Mouse (Mus musculus): ENCODE measurements around the gene Epx. TPM values are rescaled to one million over a fixed set of nuclear protein-coding genes. Genes with fewer than 3 reads are reported as not detected.

Gene Epx
- 0.47 and 1.4 TPM in 2 replicates for polyA plus RNA-seq (2015; fragmentation: Nextera tagmentation; extraction: Ambion mirVana)

DNA sequence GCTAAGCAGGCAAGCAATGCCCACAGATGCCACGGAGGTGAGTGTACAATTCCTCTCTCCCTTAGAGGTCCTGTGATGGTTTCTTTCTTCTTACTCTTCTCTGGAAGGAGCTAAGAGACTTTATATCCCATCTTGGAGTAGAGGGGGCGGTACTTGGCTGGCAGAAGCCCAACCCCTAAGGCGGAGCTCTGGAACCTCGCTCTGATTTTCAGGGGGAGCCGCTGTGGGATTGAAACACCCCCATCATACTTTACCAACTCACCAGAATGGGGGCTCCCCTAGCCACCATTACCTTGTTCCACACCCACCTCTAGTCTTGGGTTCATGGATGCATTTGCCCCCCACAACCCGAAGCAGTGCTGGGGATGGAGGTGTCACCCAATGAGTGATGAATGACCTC, at the start of gene Epx:
TSS of gene Epx (minus strand) at position 101 of the 400 bp plus-strand sequence.
- Histone ChIP-seq H3K27me3 (replicated peaks; ENCODE audit: control insufficient read depth, insufficient read depth, low read length) (no peaks in the 10 kb centered on the region), H3K36me3 (ENCODE audit: control insufficient read depth, insufficient read depth, low read length) (no peaks in the 10 kb centered on the region), H3K9ac (ENCODE audit: low read depth, low read length) (no peak within 1 kb of the TSS), H3K4me2 (ENCODE audit: low read length) (no peak within 1 kb of the TSS), H3K9me3 (ENCODE audit: control insufficient read depth, low read length) (no peaks in the 10 kb centered on the region), H3K4me3 (ENCODE audit: low read length) (no peak within 1 kb of the TSS), H3K27ac (ENCODE audit: low read depth, low read length) (no peak within 1 kb of the TSS), H3K4me1 (ENCODE audit: control insufficient read depth, insufficient read depth, low read depth, low read length) (no peaks in the 10 kb centered on the region)
- 82% methylated on average over 6 of the region's 6 CpGs for WGBS
- ATAC-seq = no peak

- Histone ChIP-seq H3K9ac (ENCODE audit: low read depth, low read length) (no peak within 1 kb of the TSS), H3K27me3 (replicated peaks; ENCODE audit: control insufficient read depth, insufficient read depth, low read length) (no peaks in the 10 kb centered on the region), H3K4me3 (ENCODE audit: low read length) (no peak within 1 kb of the TSS), H3K9me3 (ENCODE audit: control insufficient read depth, low read length) (0 out of 2 replicates have a peak, but pooled peaks cover 2% of the 10 kb centered on the region), H3K4me1 (ENCODE audit: control insufficient read depth, insufficient read depth, low read depth, low read length) (no peaks in the 10 kb centered on the region), H3K4me2 (ENCODE audit: low read length) (no peak within 1 kb of the TSS), H3K27ac (ENCODE audit: low read depth, low read length) (no peak within 1 kb of the TSS), H3K36me3 (ENCODE audit: control insufficient read depth, insufficient read depth, low read length) (no peaks in the 10 kb centered on the region)
- 28% methylated on average over 5 of the region's 5 CpGs for WGBS
- no peak for ATAC-seq
Observed at GRCm38 (mm10) chr11:87920966-87921365, 45.6 kb upstream of the Epx start, which contains the start of gene Olfr464. TSS of gene Olfr464 (minus strand) at chr11:87920967.

DNA sequence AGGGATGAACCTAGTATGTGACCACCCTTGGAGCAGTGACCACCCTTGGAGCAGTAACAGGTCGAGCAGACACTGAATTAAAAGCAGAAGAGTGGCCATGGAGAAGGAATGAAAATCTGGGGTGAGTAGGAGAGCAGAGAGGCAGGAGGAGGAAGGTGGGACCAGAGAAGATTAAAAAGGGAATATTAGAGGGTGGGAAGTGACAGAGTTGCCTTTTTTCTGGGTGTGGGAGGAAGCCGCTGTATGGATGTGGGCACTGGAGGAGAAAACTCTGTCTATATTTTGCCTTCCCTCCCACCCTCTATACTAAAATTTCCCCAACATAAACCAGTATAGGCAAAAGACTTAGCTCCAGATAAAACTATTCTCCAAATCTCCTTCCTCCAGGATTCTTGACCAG, 45.0 kb upstream of the Epx start:
- 67% methylated on average over 2 of the region's 2 CpGs for WGBS

GRCm38 (mm10) chr11:87916005-87916404, 40.7 kb upstream of the Epx start:
- Histone ChIP-seq H3K4me2 (ENCODE audit: low read length) (no peak overlapping the region), H3K9ac (ENCODE audit: low read depth, low read length) (no peak overlapping the region), H3K9me3 (ENCODE audit: control insufficient read depth, low read length) (no peaks in the 10 kb centered on the region), H3K4me3 (ENCODE audit: low read length) (no peak overlapping the region), H3K27me3 (replicated peaks; ENCODE audit: control insufficient read depth, insufficient read depth, low read length) (no peaks in the 10 kb centered on the region), H3K36me3 (ENCODE audit: control insufficient read depth, insufficient read depth, low read length) (no peaks in the 10 kb centered on the region), H3K27ac (ENCODE audit: low read depth, low read length) (no peak overlapping the region), H3K4me1 (ENCODE audit: control insufficient read depth, insufficient read depth, low read depth, low read length) (no peaks in the 10 kb centered on the region)
- no peak for ATAC-seq
- 78% methylated on average over 1 of the region's 1 CpGs for WGBS

More for the DNA sequence above, 45.0 kb upstream of the Epx start:
- Histone ChIP-seq H3K27me3 (replicated peaks; ENCODE audit: control insufficient read depth, insufficient read depth, low read length) (no peaks in the 10 kb centered on the region), H3K4me2 (ENCODE audit: low read length) (no peak overlapping the region), H3K36me3 (ENCODE audit: control insufficient read depth, insufficient read depth, low read length) (no peaks in the 10 kb centered on the region), H3K27ac (ENCODE audit: low read depth, low read length) (no peak overlapping the region), H3K4me3 (ENCODE audit: low read length) (no peak overlapping the region), H3K9me3 (ENCODE audit: control insufficient read depth, low read length) (0 out of 2 replicates have a peak, but pooled peaks cover 2% of the 10 kb centered on the region), H3K4me1 (ENCODE audit: control insufficient read depth, insufficient read depth, low read depth, low read length) (no peaks in the 10 kb centered on the region), H3K9ac (ENCODE audit: low read depth, low read length) (no peak overlapping the region)
- no peak for ATAC-seq

- Histone ChIP-seq H3K4me3 (ENCODE audit: low read length) (no peak overlapping the region), H3K4me1 (ENCODE audit: control insufficient read depth, insufficient read depth, low read depth, low read length) (no peaks in the 10 kb centered on the region), H3K4me2 (ENCODE audit: low read length) (no peak overlapping the region), H3K9ac (ENCODE audit: low read depth, low read length) (no peak overlapping the region), H3K36me3 (ENCODE audit: control insufficient read depth, insufficient read depth, low read length) (no peaks in the 10 kb centered on the region), H3K27ac (ENCODE audit: low read depth, low read length) (no peak overlapping the region), H3K9me3 (ENCODE audit: control insufficient read depth, low read length) (no peaks in the 10 kb centered on the region), H3K27me3 (replicated peaks; ENCODE audit: control insufficient read depth, insufficient read depth, low read length) (no peaks in the 10 kb centered on the region)
- no peak for ATAC-seq
- 73% methylated on average over 3 of the region's 3 CpGs for WGBS
Observed at GRCm38 (mm10) chr11:87904331-87904730, 29.0 kb upstream of the Epx start.

GRCm38 (mm10) chr11:87897287-87897686, 22.0 kb upstream of the Epx start, which contains the start of gene Olfr463:
TSS of gene Olfr463 (minus strand) at chr11:87897387.
- H3K9ac ChIP-seq (ENCODE audit: low read depth, low read length) = no peak within 1 kb of the TSS
- no peak within 1 kb of the TSS for H3K27ac ChIP-seq (ENCODE audit: low read depth, low read length)
- no peak for ATAC-seq
- H3K9me3 ChIP-seq (ENCODE audit: control insufficient read depth, low read length) = no peaks in the 10 kb centered on the region
- no peaks in the 10 kb centered on the region for H3K4me1 ChIP-seq (ENCODE audit: control insufficient read depth, insufficient read depth, low read depth, low read length)
- H3K36me3 ChIP-seq (ENCODE audit: control insufficient read depth, insufficient read depth, low read length) = no peaks in the 10 kb centered on the region
- H3K4me2 ChIP-seq (ENCODE audit: low read length) = no peak within 1 kb of the TSS
- H3K4me3 ChIP-seq (ENCODE audit: low read length) = no peak within 1 kb of the TSS
- peaks cover 2% of the 10 kb centered on the region; the same call in 1 of the 2 replicates for H3K27me3 ChIP-seq (replicated peaks; ENCODE audit: control insufficient read depth, insufficient read depth, low read length)

GRCm38 (mm10) chr11:87892168-87892567, 16.8 kb upstream of the Epx start, which contains the start of gene Olfr462:
TSS of gene Olfr462 (minus strand) at chr11:87892268.
- no peak within 1 kb of the TSS for H3K4me3 ChIP-seq (ENCODE audit: low read length)
- no peak within 1 kb of the TSS for H3K27ac ChIP-seq (ENCODE audit: low read depth, low read length)
- ATAC-seq = no peak
- H3K9me3 ChIP-seq (ENCODE audit: control insufficient read depth, low read length) = no peaks in the 10 kb centered on the region
- H3K4me2 ChIP-seq (ENCODE audit: low read length) = no peak within 1 kb of the TSS
- WGBS = 91% methylated on average over 6 of the region's 6 CpGs
- no peaks in the 10 kb centered on the region for H3K27me3 ChIP-seq (replicated peaks; ENCODE audit: control insufficient read depth, insufficient read depth, low read length)
- no peaks in the 10 kb centered on the region for H3K4me1 ChIP-seq (ENCODE audit: control insufficient read depth, insufficient read depth, low read depth, low read length)
- H3K36me3 ChIP-seq (ENCODE audit: control insufficient read depth, insufficient read depth, low read length) = no peaks in the 10 kb centered on the region
- H3K9ac ChIP-seq (ENCODE audit: low read depth, low read length) = no peak within 1 kb of the TSS

- Histone ChIP-seq H3K4me2 (ENCODE audit: low read length) (no peak overlapping the region), H3K27ac (ENCODE audit: low read depth, low read length) (no peak overlapping the region), H3K36me3 (ENCODE audit: control insufficient read depth, insufficient read depth, low read length) (no peaks in the 10 kb centered on the region), H3K4me3 (ENCODE audit: low read length) (no peak overlapping the region), H3K9me3 (ENCODE audit: control insufficient read depth, low read length) (no peaks in the 10 kb centered on the region), H3K27me3 (replicated peaks; ENCODE audit: control insufficient read depth, insufficient read depth, low read length) (no peaks in the 10 kb centered on the region), H3K9ac (ENCODE audit: low read depth, low read length) (no peak overlapping the region), H3K4me1 (ENCODE audit: control insufficient read depth, insufficient read depth, low read depth, low read length) (no peaks in the 10 kb centered on the region)
- ATAC-seq = no peak
- 85% methylated on average over 5 of the region's 5 CpGs for WGBS
Observed at GRCm38 (mm10) chr11:87884856-87885255, 9.5 kb upstream of the Epx start.

DNA sequence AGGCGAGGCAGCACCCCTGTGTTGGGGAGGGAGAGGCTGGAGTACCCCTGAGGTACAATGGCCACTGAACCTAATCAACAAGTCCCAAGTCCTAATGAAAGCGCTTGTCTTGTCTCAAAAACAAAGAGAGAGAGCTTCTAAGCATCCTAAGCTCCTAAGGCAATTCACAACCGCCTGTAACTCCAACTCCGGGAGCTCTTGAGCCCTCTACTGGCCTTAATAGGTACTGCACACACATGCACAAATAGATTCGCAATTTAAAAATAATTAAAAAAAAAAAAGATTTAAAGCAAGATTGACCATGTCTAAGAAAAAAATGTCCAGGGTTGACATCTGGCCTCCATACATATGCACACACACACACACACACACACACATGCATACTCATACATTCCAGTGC, 8.2 kb upstream of the Epx start:
- no peak overlapping the region for H3K9ac ChIP-seq (ENCODE audit: low read depth, low read length)
- H3K4me2 ChIP-seq (ENCODE audit: low read length) = no peak overlapping the region
- no peak overlapping the region for H3K27ac ChIP-seq (ENCODE audit: low read depth, low read length)
- H3K36me3 ChIP-seq (ENCODE audit: control insufficient read depth, insufficient read depth, low read length) = no peaks in the 10 kb centered on the region
- no peaks in the 10 kb centered on the region for H3K27me3 ChIP-seq (replicated peaks; ENCODE audit: control insufficient read depth, insufficient read depth, low read length)
- 36% methylated on average over 5 of the region's 5 CpGs for WGBS
- H3K4me1 ChIP-seq (ENCODE audit: control insufficient read depth, insufficient read depth, low read depth, low read length) = no peaks in the 10 kb centered on the region
- ATAC-seq = no peak
- no peaks in the 10 kb centered on the region for H3K9me3 ChIP-seq (ENCODE audit: control insufficient read depth, low read length)
- no peak overlapping the region for H3K4me3 ChIP-seq (ENCODE audit: low read length)

DNA sequence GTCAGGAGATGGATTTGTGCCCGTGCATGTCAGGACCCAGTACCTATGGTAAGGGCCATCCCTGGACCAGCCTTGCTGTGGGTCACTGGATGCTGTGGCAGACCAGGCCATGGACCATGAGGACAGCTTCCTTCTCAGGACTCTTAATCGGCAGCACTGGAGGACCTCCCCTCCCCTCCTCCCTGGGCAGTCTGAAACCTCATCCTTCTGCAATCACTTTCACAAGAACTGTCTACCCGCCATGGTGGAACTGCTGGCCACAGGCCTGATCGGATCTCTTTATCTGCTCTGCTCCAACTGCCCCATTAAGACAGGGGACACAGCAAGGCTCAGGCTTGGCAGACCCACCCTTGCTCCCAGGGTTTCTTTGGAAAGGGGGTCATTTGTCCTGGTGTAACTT, 6.4 kb upstream of the Epx start:
- Histone ChIP-seq H3K9ac (ENCODE audit: low read depth, low read length) (no peak overlapping the region), H3K27me3 (replicated peaks; ENCODE audit: control insufficient read depth, insufficient read depth, low read length) (no peaks in the 10 kb centered on the region), H3K4me2 (ENCODE audit: low read length) (no peak overlapping the region), H3K9me3 (ENCODE audit: control insufficient read depth, low read length) (no peaks in the 10 kb centered on the region), H3K4me1 (ENCODE audit: control insufficient read depth, insufficient read depth, low read depth, low read length) (no peaks in the 10 kb centered on the region), H3K27ac (ENCODE audit: low read depth, low read length) (no peak overlapping the region), H3K36me3 (ENCODE audit: control insufficient read depth, insufficient read depth, low read length) (no peaks in the 10 kb centered on the region), H3K4me3 (ENCODE audit: low read length) (no peak overlapping the region)
- ATAC-seq = no peak
- 84% methylated on average over 4 of the region's 4 CpGs for WGBS
